Mouse (Mus musculus) B cell, adult 2 months (primary cell): Measurements from ENCODE around the gene Krtap5-1.
"Not testable (repeated sequence)": the region's sequence is repeated elsewhere in the genome, so short reads cannot be mapped to it uniquely, and the experiment has no call there.

Experiments
- DNase-seq, 2 experiments: peaks; one replicate each; pipeline ENCODE4 v3.0.0; 2022

Krtap5-1 gene

DNA sequence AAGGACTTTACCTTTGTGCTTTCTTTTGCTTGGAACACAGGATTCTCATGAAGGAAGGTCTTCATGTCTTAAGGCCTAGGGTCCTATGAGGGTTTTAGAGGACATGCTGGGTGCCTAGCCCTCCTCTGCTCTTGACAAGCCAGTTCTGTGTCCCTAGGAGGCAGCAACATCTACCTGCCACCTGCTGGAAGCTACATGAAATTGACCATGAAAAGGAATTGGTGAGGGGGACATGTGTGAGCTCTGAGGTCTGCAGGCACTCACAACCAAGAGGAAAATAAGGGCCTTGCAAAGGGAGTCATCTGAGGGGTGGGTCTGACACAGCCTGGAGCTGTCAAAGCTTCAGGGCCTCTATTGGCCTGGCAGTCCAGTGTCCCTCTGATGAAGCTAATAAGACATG lies 1.5 kb downstream of the Krtap5-1 start:
- DNase-seq = no peak

DNA sequence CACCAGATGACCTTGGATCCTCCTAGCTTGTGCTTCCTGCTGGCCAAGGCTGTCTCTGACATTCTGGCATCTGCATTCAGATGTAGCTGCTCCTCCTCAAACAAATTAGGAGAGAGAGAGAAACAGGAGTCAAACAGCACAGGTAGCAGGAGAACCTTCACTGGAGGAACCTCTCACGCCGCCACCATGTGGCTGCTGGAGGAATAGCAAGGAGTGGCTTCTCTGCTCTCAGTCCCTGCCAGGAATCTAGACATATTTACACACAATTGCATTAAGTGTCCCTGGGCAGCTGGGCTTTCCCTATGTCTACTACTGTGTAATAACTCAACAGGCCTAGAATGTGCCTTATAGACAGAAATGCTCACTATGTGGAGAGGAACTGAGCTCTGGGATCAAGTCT lies 3.1 kb downstream of the Krtap5-1 start:
- DNase-seq = peak; percentile 37 to 40

GRCm38 (mm10) chr7:142285910-142286612 lies 10.9 kb downstream of the Krtap5-1 start:
- DNase-seq = not testable (repeated sequence)

DNA sequence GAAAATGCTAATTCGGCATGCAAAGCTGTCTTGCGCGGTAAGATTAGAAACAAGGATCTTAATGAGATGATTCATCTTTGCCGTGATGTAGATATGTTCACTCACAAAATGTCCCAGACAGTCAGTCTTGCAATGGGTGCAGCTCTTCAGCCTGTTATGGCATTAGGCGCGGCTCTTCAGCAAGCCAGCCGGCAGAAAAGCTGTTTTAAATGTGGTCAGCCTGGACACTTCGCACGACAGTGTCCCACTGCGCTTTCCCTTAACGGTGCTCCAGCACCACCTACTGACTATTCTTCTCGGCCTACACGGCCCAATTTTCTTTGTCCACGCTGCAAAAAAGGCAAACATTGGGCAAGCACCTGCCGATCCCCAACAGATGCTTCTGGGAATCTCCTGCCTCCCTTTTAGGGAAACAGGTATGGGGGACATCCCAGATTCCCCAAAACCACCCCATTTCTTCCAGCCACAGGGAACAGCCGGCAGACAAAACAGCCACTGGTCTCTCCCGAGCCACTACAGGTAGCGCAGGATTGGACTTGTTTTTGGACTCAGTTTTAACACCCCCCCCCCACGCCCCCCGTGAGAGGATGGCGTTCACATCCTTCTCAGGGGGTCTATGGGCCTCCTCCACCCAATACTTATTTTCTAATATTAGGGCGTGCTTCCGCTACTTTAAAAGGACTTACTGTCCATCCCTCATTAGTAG lies 11.6 kb downstream of the Krtap5-1 start:
- DNase-seq = no peak

DNA sequence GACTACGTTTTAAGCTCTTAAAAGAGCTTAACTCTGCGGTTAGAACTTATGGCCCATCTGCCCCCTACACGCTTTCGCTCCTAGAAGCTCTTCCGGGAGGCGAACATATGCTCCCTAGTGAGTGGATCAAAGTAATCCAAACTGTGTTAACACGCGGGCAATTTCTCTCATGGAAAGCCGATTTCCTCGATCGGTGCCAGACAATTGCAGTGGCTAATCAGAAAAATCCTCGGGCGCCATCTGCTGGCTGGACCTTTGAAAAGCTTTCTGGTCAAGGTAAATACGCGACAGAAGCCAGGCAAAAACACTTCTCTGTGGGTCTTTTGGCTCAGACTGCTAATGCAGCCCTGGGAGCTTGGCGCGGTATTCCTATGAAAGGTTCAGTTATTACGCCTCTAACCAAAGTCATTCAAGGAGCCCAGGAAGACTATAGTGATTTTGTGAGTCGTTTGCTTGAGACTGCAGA lies 12.3 kb downstream of the Krtap5-1 start:
- DNase-seq = peak; percentile 89 to 90

DNA sequence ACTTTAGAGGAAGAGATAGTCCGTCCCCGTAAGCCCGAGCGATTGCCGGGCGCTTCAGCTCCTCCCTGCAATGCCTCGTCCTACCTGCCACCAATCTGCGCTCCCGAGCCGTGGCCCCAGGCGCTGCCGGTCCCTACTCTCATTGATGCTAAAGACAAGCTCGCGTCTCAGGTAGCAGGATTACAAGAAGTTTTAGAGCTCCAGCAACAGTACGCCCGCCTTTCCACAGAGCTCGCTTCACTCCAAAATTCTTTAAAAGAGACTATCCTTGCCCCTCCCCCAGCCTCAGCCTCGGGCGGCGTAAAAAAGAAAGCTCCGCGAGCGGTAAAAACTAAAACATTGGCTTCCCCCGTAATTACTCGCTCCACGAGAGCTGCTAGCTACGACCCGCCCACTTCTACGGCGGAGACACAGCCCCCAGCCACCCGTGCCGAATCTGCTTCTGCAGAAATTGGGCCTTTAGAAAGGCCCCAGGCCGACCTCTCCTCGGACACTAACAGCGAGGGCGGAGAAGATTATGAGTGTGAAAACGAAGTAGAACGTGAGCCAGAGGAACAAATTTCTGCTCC lies 12.8 kb downstream of the Krtap5-1 start:
- peak; percentile 68 to 69 for DNase-seq

- DNase-seq = not testable (repeated sequence)
These were observed 14.1 kb downstream of the Krtap5-1 start for GRCm38 (mm10) chr7:142282847-142283246.

DNA sequence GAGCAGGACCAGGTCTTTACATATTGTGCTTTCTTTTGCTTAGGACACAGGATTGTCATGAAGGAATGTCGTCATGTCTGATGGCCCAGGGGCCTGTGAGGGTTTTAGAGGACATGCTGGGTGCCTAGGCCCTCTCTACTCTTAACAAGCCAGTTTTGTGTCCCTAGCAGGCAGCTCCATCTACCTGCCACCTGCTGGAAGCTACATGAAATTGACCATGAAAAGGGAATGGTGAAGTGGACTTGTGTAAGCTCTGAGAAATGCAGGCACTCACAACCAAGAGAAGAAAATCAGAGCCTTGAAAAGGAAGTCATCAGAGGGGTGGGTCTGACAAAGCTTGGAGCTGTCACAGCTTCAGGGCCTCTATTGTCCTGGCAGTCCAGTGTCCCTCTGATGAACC lies 17.6 kb downstream of the Krtap5-1 start:
- DNase-seq = not testable (repeated sequence)

DNA sequence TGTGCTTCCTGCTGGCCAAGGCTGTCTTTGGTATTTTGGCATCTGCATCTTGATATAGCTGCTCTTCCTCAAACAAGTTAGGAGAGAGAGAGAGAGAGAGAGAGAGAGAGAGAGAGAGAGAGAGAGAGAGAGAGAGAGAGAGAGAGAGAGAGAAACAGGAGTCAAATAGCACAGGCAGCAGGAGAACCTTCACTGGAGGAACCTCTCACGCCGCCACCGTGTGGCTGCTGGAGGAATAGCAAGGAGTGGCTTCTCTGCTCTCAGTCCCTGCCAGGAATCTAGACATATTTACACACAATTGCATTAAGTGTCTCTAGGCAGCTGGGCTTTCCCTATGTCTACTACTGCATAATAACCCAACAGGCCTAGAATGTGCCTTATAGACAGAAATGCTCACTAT lies 18.7 kb downstream of the Krtap5-1 start:
- peak; percentile 66 for DNase-seq

GRCm38 (mm10) chr7:142274263-142274662 lies 22.7 kb downstream of the Krtap5-1 start, which contains the start of gene Gm4559:
Gm4559 (minus strand) TSS chr7:142274363.
- not testable (repeated sequence) for DNase-seq

- not testable (repeated sequence) for DNase-seq
These were observed 38.7 kb downstream of the Krtap5-1 start, which contains the start of gene Gm2431 for GRCm38 (mm10) chr7:142258254-142258653. Gm2431 (minus strand) TSS chr7:142258354.

GRCm38 (mm10) chr7:142255517-142255916 lies 41.4 kb downstream of the Krtap5-1 start:
- DNase-seq = peak; percentile 24 to 44

GRCm38 (mm10) chr7:142249824-142250223 lies 47.1 kb downstream of the Krtap5-1 start:
- DNase-seq = no peak
